Mouse (Mus musculus) hindbrain, embryonic 16.5 days (tissue): ENCODE measurements around the gene Coq10a. TPM values are rescaled to one million over a fixed set of nuclear protein-coding genes. Genes with fewer than 3 reads are reported as not detected.

Experiments
- ATAC-seq: fragments of 200-750 bp; cut with Nextera tagmentation; 2 replicates; pipeline ENCODE4 v1.8.0; 2017; ENCODE audit warnings: moderate TSS enrichment, moderate library complexity
- H3K27ac ChIP-seq: fragments of 300-500 bp; sonication (generic); 2 replicates; pipeline ENCODE4 v1.5.1; 2014; ENCODE audit warnings: low read depth, mild to moderate bottlenecking, control low read depth, low read length, moderate library complexity
- H3K27me3 ChIP-seq: fragments of 300-500 bp; sonication (generic); replicated peaks from 2 replicates; pipeline ENCODE4 v1.6.1; 2014; ENCODE audit warnings: low read length; ENCODE audit not compliant: control insufficient read depth, insufficient read depth
- H3K36me3 ChIP-seq: fragments of 300-500 bp; sonication (generic); 2 replicates; pipeline ENCODE4 v1.6.1; 2014; ENCODE audit warnings: mild to moderate bottlenecking, low read length, moderate library complexity, mixed read lengths; ENCODE audit not compliant: control insufficient read depth, insufficient read depth
- H3K4me1 ChIP-seq: fragments of 300-500 bp; sonication (generic); 2 replicates; pipeline ENCODE4 v1.6.1; 2014; ENCODE audit warnings: low read depth, low read length; ENCODE audit not compliant: control insufficient read depth, insufficient read depth
- H3K4me2 ChIP-seq: fragments of 300-500 bp; sonication (generic); 2 replicates; pipeline ENCODE4 v1.6.1; 2014; ENCODE audit warnings: mild to moderate bottlenecking, low read length, control low read depth, moderate library complexity
- H3K4me3 ChIP-seq: fragments of 300-500 bp; sonication (generic); 2 replicates; pipeline ENCODE4 v1.5.1; 2014; ENCODE audit warnings: mild to moderate bottlenecking, low read length, control low read depth, moderate library complexity
- H3K9ac ChIP-seq: fragments of 300-500 bp; sonication (generic); 2 replicates; pipeline ENCODE4 v1.6.1; 2014; ENCODE audit warnings: low read depth, mild to moderate bottlenecking, control low read depth, low read length, moderate library complexity
- H3K9me3 ChIP-seq: fragments of 300-500 bp; sonication (generic); 2 replicates; pipeline ENCODE4 v1.6.1; 2014; ENCODE audit warnings: mild to moderate bottlenecking, low read length, moderate library complexity; ENCODE audit not compliant: control insufficient read depth
- WGBS: fragments of 180-500 bp; shearing (Covaris S2); extraction: QIAGEN DNeasy Blood & Tissue Kit; methylation state at CpG from one replicate; pipeline ENCODE4 v1.1.7; 2014; 5-methylcytosine and 5-hydroxymethylcytosine counted together
- polyA plus RNA-seq: library from polyadenylated mRNA; unstranded; fragments of >200 nt; fragmentation: Nextera tagmentation; extraction: Ambion mirVana; gene quantifications from 2 replicates; pipeline ENCODE4 v1.2.1, GENCODE M21; 2015

Coq10a gene
- polyA plus RNA-seq, 1 experiment from 2014 or later = 11.4 TPM

DNA sequence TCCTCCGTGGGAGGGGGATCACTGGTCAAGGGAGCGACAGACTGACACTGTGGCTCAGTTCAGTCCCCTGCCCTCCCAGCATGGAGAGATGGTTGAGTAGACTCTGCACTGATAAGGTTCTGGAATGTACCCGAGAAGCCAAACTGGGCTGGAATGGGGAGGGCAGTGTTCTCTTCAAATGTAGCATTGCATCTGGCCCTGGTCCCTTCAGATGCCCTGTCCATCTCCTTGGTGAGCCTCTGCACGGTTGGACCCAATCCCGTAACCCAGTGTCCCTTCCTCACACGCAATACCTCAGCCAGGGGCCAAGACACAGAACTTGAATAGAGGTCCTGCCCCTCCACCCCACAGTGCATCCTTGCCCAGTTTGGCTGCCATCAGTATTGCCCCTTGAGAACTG lies 23.1 kb upstream of the Coq10a start:
- Histone ChIP-seq H3K4me2 (no peak overlapping the region), H3K9ac (no peak overlapping the region), H3K4me1 (no peaks in the 10 kb centered on the region; the same call in 1 of the 2 replicates), H3K27ac (no peak overlapping the region), H3K4me3 (no peak overlapping the region), H3K36me3 (peaks cover 59% of the 10 kb centered on the region), H3K9me3 (no peaks in the 10 kb centered on the region), H3K27me3 (no peaks in the 10 kb centered on the region)
- 79% methylated on average over 6 of the region's 6 CpGs for WGBS
- no peak for ATAC-seq

DNA sequence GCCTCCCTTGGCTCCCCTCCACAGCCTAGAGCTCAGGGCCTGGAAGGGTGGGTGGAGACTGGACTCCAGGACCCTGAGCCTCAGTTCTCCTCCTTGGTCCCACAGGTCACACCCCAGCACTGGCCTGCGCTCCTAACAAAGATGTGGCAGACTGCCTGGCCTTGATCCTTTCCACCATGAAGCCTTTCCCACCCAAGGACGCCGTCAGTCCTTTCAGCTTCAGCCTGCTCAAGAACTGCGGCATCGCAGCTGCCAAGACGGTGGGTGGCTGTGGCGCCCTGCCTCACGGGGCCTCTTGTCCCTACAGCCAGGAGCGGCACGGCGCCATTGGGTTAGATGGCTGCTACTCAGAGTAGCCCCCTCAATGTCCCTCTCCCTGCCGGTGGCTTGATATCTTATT lies 21.6 kb upstream of the Coq10a start:
- WGBS = 86% methylated on average over 12 of the region's 12 CpGs
- ATAC-seq = no peak
- Histone ChIP-seq H3K4me1 (no peaks in the 10 kb centered on the region; the same call in 1 of the 2 replicates), H3K27me3 (no peaks in the 10 kb centered on the region), H3K9me3 (no peaks in the 10 kb centered on the region), H3K9ac (no peak overlapping the region), H3K36me3 (peaks cover 69% of the 10 kb centered on the region), H3K4me2 (no peak overlapping the region), H3K4me3 (no peak overlapping the region), H3K27ac (no peak overlapping the region)

DNA sequence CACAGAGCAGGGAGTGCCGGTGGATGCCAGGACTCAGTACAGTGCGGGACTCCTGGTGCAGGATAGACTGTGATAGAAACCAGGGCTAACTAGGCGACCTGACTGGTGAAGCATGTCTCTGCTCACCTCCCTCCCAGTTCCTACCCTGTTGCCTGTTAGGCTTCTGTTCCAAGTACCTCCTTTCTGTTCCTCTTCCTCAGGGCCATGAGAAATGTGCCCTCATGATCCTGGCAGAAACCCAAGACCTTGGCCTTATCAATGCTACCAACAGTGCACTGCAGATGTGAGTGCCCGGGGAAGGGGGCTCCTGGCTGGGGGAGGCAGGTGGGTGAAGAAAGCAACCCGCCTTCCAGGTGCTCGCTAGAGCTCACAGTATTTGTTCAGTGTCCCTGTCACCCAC lies 20.8 kb upstream of the Coq10a start:
- Histone ChIP-seq H3K27me3 (no peaks in the 10 kb centered on the region), H3K9ac (no peak overlapping the region), H3K4me2 (no peak overlapping the region), H3K9me3 (no peaks in the 10 kb centered on the region), H3K27ac (no peak overlapping the region), H3K4me3 (no peak overlapping the region), H3K36me3 (peaks cover 75% of the 10 kb centered on the region), H3K4me1 (no peaks in the 10 kb centered on the region; the same call in 1 of the 2 replicates)
- ATAC-seq = no peak
- WGBS = 92% methylated on average over 6 of the region's 6 CpGs

DNA sequence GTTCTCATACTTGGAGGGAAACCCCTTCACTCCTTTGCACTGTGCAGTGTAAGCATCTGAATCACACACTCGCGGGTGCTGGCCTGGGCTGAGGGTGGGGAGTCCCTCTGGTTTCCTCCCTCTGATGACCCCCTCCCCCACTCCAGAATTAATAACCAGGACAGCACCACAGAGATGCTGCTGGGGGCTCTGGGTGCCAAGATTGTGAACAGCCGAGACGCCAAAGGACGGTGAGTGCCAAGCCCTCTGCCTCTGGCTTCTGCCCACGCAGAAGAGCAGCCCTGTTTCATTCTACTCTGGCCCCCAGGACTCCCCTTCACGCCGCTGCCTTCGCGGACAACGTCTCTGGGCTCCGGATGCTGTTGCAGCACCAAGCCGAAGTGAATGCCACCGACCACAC lies 20.1 kb upstream of the Coq10a start:
- H3K4me2 ChIP-seq = no peak overlapping the region
- no peaks in the 10 kb centered on the region for H3K27me3 ChIP-seq
- no peak overlapping the region for H3K4me3 ChIP-seq
- no peaks in the 10 kb centered on the region for H3K9me3 ChIP-seq
- peaks cover 81% of the 10 kb centered on the region for H3K36me3 ChIP-seq
- 85% methylated on average over 14 of the region's 14 CpGs for WGBS
- H3K27ac ChIP-seq = no peak overlapping the region
- H3K4me1 ChIP-seq = no peaks in the 10 kb centered on the region; the same call in 1 of the 2 replicates
- no peak overlapping the region for H3K9ac ChIP-seq
- ATAC-seq = no peak

DNA sequence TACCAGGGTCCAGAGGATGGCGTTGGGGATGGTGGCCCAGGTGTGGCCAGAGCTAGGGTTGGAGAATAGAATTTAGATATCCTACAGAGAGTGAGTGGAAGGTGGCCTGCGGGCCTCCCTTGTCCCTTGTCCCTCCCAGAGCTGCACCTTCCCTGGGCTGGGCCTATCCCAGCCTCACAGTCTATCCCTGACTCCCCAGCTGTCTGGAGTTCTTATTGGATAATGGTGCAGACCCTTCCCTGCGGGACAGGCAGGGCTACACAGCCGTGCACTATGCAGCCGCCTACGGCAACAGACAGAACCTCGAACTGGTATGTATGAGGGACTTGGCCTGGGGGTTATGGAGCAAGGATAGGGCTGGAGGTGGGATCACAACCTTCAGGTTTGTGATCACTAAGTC lies 17.1 kb upstream of the Coq10a start:
- H3K4me1 ChIP-seq = no peaks in the 10 kb centered on the region
- no peak overlapping the region for H3K4me2 ChIP-seq
- H3K9me3 ChIP-seq = no peaks in the 10 kb centered on the region
- no peaks in the 10 kb centered on the region for H3K27me3 ChIP-seq
- no peak for ATAC-seq
- H3K27ac ChIP-seq = no peak overlapping the region
- no peak overlapping the region for H3K4me3 ChIP-seq
- H3K9ac ChIP-seq = no peak overlapping the region
- H3K36me3 ChIP-seq = peaks cover 87% of the 10 kb centered on the region
- 97% methylated on average over 7 of the region's 7 CpGs for WGBS

DNA sequence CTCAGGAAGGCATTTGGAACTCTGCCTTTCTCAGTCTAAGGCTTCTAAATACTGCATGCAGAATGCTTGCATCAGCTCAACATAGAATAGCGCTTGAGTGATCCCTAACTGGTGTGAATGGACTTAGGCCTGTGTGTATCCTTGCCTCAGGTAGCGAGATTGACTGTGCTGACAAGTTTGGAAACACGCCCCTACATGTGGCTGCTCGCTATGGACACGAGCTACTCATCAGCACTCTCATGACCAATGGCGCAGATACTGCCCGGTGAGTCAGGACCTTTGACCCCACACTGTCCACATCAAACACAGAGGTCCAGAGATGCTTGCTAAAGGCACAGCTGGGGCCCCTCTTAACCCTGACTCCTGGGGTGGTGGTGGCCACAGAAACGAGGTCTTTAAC lies 13.7 kb upstream of the Coq10a start:
- no peak for ATAC-seq
- H3K4me1 ChIP-seq = peaks cover 15% of the 10 kb centered on the region
- H3K4me2 ChIP-seq = no peak overlapping the region
- no peak overlapping the region for H3K9ac ChIP-seq
- H3K4me3 ChIP-seq = no peak overlapping the region
- WGBS = 84% methylated on average over 8 of the region's 8 CpGs
- H3K27me3 ChIP-seq = no peaks in the 10 kb centered on the region
- H3K27ac ChIP-seq = no peak overlapping the region
- peaks cover 64% of the 10 kb centered on the region for H3K36me3 ChIP-seq
- no peaks in the 10 kb centered on the region for H3K9me3 ChIP-seq

DNA sequence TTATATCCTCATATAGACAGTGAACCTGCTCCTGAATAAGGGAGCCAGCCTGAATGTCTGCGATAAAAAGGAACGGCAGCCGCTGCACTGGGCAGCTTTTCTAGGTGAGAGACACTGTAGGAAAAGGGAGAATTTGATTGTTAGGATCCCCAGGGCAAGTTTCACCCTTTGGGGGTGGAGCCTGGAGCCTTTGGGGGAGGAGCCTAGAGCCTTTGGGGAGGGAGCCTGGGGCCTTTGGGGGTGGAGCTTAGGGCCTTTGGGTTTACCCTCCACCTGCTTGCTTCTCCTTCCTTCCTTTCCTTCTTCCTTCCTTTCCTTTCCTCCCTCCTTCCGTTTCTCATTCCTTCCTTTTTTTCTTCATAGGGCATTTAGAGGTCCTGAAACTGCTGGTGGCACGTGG lies 11.8 kb upstream of the Coq10a start:
- Histone ChIP-seq H3K27me3 (no peaks in the 10 kb centered on the region), H3K9me3 (no peaks in the 10 kb centered on the region), H3K4me2 (no peak overlapping the region), H3K36me3 (peaks cover 48% of the 10 kb centered on the region), H3K27ac (no peak overlapping the region), H3K4me1 (peaks cover 21% of the 10 kb centered on the region), H3K4me3 (no peak overlapping the region), H3K9ac (no peak overlapping the region)
- 88% methylated on average over 5 of the region's 5 CpGs for WGBS
- no peak for ATAC-seq

DNA sequence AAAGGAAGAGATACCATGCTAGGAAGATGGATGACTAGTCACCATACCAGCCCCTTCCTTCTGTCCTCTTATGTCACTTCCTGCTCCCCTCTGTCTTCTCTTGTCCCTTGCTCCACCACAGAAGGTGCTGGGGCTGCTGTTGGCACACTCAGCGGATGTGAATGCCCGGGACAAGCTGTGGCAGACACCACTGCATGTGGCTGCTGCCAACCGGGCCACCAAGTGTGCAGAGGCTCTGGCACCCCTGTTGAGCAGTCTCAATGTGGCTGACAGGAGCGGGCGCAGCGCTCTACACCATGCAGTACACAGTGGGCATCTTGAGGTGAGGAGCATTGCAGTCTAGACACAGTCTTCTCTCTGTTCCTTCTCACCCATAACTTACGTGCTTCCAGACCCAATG lies 10.5 kb upstream of the Coq10a start:
- peaks cover 21% of the 10 kb centered on the region for H3K4me1 ChIP-seq
- no peak overlapping the region for H3K4me3 ChIP-seq
- no peaks in the 10 kb centered on the region for H3K27me3 ChIP-seq
- no peak for ATAC-seq
- no peak overlapping the region for H3K27ac ChIP-seq
- peaks cover 39% of the 10 kb centered on the region for H3K36me3 ChIP-seq
- no peaks in the 10 kb centered on the region for H3K9me3 ChIP-seq
- H3K9ac ChIP-seq = no peak overlapping the region
- WGBS = 90% methylated on average over 7 of the region's 7 CpGs
- no peak overlapping the region for H3K4me2 ChIP-seq

DNA sequence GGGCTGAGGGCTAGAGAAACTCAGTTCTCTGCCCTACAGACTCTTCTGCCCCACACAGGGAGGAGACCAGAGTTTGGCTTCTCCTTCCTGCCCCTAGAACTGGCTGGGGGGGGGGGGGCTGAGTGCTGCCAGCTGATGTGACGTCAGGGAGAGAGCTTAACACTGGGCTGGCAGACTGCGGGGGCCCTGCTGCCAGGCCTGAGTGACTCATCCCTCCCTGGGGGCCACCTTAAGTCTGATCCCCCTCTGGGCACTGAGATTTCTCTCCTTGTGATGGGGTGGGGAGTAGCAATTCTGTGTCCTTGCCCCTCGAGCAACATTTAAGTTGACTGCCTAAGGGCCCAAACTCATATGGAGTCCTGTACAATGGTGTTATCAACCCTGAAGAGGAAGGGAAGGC lies 9.7 kb upstream of the Coq10a start:
- H3K4me2 ChIP-seq = peak overlapping the region; percentile 83
- H3K4me1 ChIP-seq = peaks cover 21% of the 10 kb centered on the region
- ATAC-seq = no peak
- H3K27ac ChIP-seq = peak overlapping the region; percentile 98; the same call in 1 of the 2 replicates
- 78% methylated on average over 2 of the region's 3 CpGs for WGBS
- no peaks in the 10 kb centered on the region for H3K27me3 ChIP-seq
- H3K36me3 ChIP-seq = peaks cover 31% of the 10 kb centered on the region
- H3K9ac ChIP-seq = peak overlapping the region; percentile 100
- H3K9me3 ChIP-seq = no peaks in the 10 kb centered on the region
- peak overlapping the region; percentile 97 for H3K4me3 ChIP-seq

DNA sequence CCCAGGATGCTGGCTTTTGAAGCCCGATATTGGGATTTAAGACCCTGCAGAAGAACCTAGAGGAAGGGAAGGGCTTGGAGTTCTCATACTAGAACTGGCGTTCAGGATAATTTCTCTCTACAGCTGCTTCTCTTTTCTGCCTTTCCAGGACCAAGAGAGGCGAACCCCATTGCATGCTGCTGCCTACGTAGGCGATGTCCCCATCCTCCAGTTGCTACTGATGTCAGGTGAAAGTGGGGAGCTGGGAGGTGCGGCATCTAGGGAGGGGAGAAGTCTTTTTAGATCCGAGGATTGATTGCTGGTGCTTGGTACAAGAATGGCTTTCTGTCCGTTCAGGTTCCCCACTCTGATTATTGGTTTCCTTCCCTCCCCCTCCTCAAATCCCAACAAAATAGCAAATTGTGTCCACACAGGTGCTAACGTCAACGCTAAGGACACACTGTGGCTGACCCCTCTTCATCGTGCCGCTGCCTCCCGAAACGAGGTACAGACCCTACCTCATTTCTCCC lies 9.2 kb upstream of the Coq10a start:
- H3K4me3 ChIP-seq = peak overlapping the region; percentile 97
- H3K9ac ChIP-seq = peak overlapping the region; percentile 100
- no peaks in the 10 kb centered on the region for H3K9me3 ChIP-seq
- H3K27ac ChIP-seq = peak overlapping the region; percentile 98
- peak overlapping the region; percentile 83 for H3K4me2 ChIP-seq
- H3K4me1 ChIP-seq = peaks cover 21% of the 10 kb centered on the region
- no peak for ATAC-seq
- peaks cover 26% of the 10 kb centered on the region for H3K36me3 ChIP-seq
- no peaks in the 10 kb centered on the region for H3K27me3 ChIP-seq
- 53% methylated on average over 14 of the region's 14 CpGs for WGBS
